Mouse (Mus musculus): ENCODE measurements around the gene Fem1a. TPM values are rescaled to one million over a fixed set of nuclear protein-coding genes. Genes with fewer than 3 reads are reported as not detected.
"Not testable (repeated sequence)": the region's sequence is repeated elsewhere in the genome, so short reads cannot be mapped to it uniquely, and the experiment has no call there.

The Fem1a gene
- total RNA-seq, 2 experiments from 2014 or later = 41.4 to 45.7 TPM

- intact Hi-C loops (cut with DNase I) = loop anchor here (5.0 kb wide), 2 partner anchors 52 to 127 kb away; no protein-coding TSS in a partner anchor
- no peak for DNase-seq
Measured at GRCm38 (mm10) chr17:56254695-56255094, 1.9 kb upstream of the Fem1a start.

- intact Hi-C loops (cut with DNase I) = no loop called here
Measured at GRCm38 (mm10) chr17:56255429-56255828, 1.2 kb upstream of the Fem1a start.

GRCm38 (mm10) chr17:56255863-56256238 lies 759 bp upstream of the Fem1a start:
- peak; percentile 100 for DNase-seq
- intact Hi-C loops (cut with DNase I) = no loop called here

More at GRCm38 (mm10) chr17:56255429-56255828, 1.2 kb upstream of the Fem1a start:
- DNase-seq = peak; percentile 67

- intact Hi-C loops (cut with DNase I) = no loop called here
- no peak for DNase-seq
Measured at GRCm38 (mm10) chr17:56257181-56257894, 728 bp downstream of the Fem1a start.

- intact Hi-C loops (cut with DNase I); DNase-seq: not testable (repeated sequence)
Measured at GRCm38 (mm10) chr17:56258269-56258668, 1.7 kb downstream of the Fem1a start.

GRCm38 (mm10) chr17:56258812-56259211 lies 2.2 kb downstream of the Fem1a start:
- intact Hi-C loops (cut with DNase I); DNase-seq: not testable (repeated sequence)

DNA sequence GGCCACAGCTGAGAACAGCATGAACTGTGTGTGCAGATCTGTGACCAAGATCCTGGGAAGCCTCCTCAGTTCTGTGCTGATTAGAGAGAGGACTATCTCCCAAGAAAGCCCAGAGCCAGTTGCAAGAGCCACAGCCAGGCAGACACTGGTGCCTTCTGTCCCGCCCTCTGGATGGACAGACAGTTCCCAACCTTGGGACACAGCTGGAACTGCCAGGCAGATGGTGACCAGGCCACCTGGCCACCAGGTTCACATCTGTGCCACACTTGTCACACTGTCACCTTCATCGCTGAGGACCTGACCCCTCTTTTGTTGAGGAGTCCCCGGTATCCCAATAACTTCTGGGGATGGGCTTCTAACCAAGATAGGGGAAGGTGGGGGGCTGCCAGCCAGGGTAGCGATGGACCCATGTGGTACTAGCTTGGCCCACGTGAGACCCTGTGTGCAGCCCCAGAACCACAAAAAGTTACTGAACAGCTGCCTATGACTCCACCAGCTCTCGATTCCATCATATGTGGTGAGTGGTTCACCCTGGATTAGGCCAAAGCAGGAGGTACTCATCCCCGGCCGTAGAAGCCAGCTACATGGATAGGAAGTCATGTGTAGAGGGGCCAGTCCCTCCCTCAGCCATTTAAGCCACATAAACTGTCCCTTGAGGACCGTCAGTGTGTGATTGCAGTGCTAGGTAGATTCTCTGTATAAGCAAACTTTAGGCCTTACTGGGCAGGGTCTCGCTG lies 2.9 kb downstream of the Fem1a start:
- DNase-seq = no peak
- intact Hi-C loops (cut with DNase I) = no loop called here

DNA sequence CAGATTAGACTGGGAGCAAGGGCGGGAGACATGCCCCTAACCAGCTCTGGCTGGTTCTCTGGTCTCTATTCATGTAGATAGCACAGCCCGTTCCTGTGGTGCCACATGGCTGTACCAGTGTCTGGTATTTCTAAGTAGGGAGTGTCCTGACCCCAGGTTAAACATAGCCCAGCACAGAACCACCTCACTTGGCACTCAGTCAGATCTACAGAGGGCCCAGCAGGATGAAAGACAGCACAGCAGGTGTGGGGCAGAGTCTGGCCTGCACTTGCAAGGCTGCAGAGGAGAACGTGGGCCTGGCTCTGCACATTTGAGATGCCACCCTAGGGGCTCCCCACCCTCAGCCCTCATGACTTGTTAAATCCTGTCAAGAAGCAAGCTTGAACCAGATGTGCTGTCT lies 4.6 kb downstream of the Fem1a start:
- intact Hi-C loops (cut with DNase I) = no loop called here
- DNase-seq = no peak

DNA sequence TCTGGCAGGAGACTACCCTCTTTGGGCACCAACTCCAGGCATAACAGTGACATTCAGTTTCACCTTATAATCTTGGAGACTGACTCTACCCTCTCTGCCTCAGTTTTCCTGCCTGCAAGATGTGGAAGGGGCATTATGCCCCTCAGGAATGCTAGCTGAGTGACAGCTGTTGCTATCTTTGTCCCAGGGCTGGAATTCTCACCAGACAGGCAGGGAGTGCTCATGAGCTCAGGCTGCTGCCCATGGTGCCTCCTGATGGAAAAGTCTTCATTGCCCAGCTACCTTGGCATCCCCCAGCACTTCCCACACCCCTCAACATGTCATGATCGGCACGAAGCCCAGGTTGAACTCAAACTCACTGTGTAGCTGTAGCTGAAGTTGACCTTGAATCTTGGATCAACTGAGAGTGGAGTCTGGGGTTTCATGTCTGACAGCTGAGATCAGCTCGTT lies 6.1 kb downstream of the Fem1a start:
- intact Hi-C loops (cut with DNase I) = no loop called here
- DNase-seq = no peak

GRCm38 (mm10) chr17:56264020-56264419 lies 7.4 kb downstream of the Fem1a start:
- peak; percentile 77 for DNase-seq
- intact Hi-C loops (cut with DNase I) = no loop called here

GRCm38 (mm10) chr17:56265011-56265410 lies 8.4 kb downstream of the Fem1a start:
- intact Hi-C loops (cut with DNase I) = no loop called here
- DNase-seq = no peak

GRCm38 (mm10) chr17:56265869-56266268 lies 9.3 kb downstream of the Fem1a start:
- intact Hi-C loops (cut with DNase I) = no loop called here
- no peak for DNase-seq

DNA sequence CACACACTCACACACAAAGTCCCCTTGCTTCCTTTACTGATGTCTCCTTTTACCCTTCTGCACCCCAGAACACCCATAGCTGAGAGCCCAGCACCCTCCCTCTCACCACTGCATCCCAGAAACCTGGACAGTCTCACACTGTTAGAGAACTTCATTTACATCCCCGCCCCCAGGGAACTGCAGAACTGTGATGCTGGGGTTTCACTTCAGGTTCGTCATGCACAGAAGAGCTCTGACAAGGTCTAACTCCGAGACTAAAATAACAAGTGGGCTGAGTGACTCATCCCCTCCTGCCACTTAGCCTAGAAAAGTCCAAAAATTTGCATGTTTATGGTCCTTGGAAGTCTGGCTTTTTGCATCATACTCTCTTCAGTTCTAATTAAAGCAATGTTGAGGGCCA lies 9.7 kb downstream of the Fem1a start:
- no peak for DNase-seq
- intact Hi-C loops (cut with DNase I) = no loop called here

GRCm38 (mm10) chr17:56269153-56269630 lies 12.6 kb downstream of the Fem1a start:
- intact Hi-C loops (cut with DNase I) = no loop called here
- DNase-seq = peak; percentile 49

GRCm38 (mm10) chr17:56269741-56270140 lies 13.1 kb downstream of the Fem1a start:
- no peak for DNase-seq
- intact Hi-C loops (cut with DNase I) = no loop called here

DNA sequence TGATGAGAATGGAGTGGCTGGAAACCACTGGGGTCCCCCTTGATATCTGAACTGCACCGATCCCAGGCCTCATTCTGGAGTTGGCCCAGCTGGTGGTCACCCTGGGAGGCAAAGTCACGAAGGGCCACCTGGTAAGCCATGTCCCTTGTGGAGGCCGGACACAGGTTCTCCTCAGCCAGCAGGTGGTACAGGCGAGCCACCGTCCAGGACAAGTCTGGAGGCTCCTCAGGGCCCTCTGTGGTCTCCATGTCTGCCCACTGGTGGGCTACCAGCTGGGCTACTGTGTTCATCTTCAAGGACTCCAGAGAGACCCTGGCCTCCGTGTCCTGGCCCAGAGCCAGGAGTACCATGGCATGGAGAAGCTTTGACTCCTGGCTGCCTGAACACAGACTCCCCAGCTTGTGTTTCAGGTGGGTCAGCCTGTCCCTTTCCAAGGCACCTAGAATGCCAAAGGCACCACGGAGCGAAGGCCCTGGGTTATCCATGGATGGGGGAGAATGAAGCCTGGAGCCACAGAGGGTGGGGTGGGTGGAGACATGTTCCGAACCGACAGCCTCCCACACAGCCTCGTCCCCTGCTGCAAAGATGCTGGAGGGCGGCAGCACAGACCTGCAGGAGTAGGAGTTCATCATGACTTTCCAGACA lies 15.1 kb downstream of the Fem1a start:
- intact Hi-C loops (cut with DNase I) = no loop called here
- no peak for DNase-seq

DNA sequence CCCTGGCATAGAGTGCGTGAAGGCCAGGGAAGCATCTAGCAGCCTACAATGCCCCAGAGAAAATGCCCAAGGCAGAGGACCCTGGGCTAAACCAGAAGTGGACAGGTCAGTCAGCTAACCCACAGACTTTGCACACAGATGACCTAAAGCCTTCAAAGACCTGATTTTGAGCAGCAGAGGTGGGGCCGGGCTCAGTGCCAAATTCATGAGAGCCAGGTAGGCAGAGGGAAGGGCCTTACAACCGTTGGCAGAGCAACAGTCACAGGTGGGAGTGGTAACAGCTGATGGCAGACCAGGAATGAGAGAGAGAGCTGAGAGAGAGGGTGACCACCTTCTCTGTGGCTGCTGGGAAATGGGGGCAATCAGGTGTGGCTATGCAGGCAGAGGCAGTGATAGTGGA lies 16.0 kb downstream of the Fem1a start:
- DNase-seq = no peak
- intact Hi-C loops (cut with DNase I) = no loop called here

- DNase-seq = no peak
- intact Hi-C loops (cut with DNase I) = no loop called here
Measured at GRCm38 (mm10) chr17:56273482-56273881, 16.9 kb downstream of the Fem1a start.

DNA sequence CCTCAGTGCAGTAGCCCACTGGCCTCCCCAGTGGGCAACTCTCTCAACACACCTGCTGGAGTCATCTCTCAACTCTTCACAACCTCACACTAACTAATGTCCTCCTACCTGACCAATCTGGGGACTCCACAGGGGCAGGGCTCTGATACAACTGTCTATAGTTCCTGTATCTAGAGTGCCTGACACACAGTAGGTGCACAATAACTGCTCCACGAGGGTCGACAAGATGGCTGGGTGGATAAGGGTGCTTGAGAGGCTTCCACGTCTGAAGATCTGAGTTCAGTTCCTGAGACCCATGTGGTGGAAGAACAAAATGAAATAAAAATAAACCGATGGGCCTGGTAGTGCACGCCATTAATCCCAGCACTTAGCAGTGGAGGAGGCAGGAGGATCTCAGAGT lies 17.4 kb downstream of the Fem1a start:
- intact Hi-C loops (cut with DNase I) = no loop called here

GRCm38 (mm10) chr17:56275842-56276480 lies 19.4 kb downstream of the Fem1a start:
- no peak for DNase-seq
- intact Hi-C loops (cut with DNase I) = no loop called here

More for the DNA sequence above, 17.4 kb downstream of the Fem1a start:
- no peak for DNase-seq
